Mouse (Mus musculus) midbrain, embryonic 10.5 days (tissue): ENCODE measurements around the gene Gm4871. TPM values are rescaled to one million over a fixed set of nuclear protein-coding genes. Genes with fewer than 3 reads are reported as not detected.
A peak's percentile ranks its signal among the peaks of the same experiment; 100 is the strongest.
"Not testable (repeated sequence)": the region's sequence is repeated elsewhere in the genome, so short reads cannot be mapped to it uniquely, and the experiment has no call there.

Experiments
- DNase-seq: peaks from one replicate; pipeline ENCODE4 v3.0.0-alpha.2; 2017; ENCODE audit warnings: low spot score
- H3K27ac ChIP-seq: fragments of 300-500 bp; sonication (generic); replicated peaks from 2 replicates; pipeline ENCODE4 v1.5.1; 2016; ENCODE audit warnings: mild to moderate bottlenecking
- H3K27me3 ChIP-seq: fragments of 300-500 bp; sonication (generic); 2 replicates; pipeline ENCODE4 v1.6.1; 2016; ENCODE audit warnings: low read depth, mild to moderate bottlenecking; ENCODE audit not compliant: poor library complexity, severe bottlenecking
- H3K36me3 ChIP-seq: fragments of 300-500 bp; sonication (generic); 2 replicates; pipeline ENCODE4 v1.6.1; 2016; ENCODE audit warnings: mild to moderate bottlenecking, moderate library complexity
- H3K4me1 ChIP-seq: fragments of 300-500 bp; sonication (generic); 2 replicates; pipeline ENCODE4 v1.6.1; 2016
- H3K4me3 ChIP-seq: fragments of 300-500 bp; sonication (generic); 2 replicates; pipeline ENCODE4 v1.5.1; 2016; ENCODE audit warnings: mild to moderate bottlenecking, moderate library complexity
- H3K9me3 ChIP-seq: fragments of 300-500 bp; sonication (generic); replicated peaks from 2 replicates; pipeline ENCODE4 v1.6.1; 2016; ENCODE audit warnings: mild to moderate bottlenecking
- WGBS: fragments of 180-500 bp; shearing (Covaris S2); methylation state at CpG from one replicate; pipeline ENCODE4 v1.1.7; 2016; 5-methylcytosine and 5-hydroxymethylcytosine counted together
- polyA plus RNA-seq: library from polyadenylated mRNA; unstranded; fragments of >200 nt; fragmentation: Nextera tagmentation; extraction: Ambion mirVana; gene quantifications from 2 replicates; pipeline ENCODE4 v1.2.1, GENCODE M21; 2016

Gene Gm4871
- polyA plus RNA-seq = not detected in 2 replicates

DNA sequence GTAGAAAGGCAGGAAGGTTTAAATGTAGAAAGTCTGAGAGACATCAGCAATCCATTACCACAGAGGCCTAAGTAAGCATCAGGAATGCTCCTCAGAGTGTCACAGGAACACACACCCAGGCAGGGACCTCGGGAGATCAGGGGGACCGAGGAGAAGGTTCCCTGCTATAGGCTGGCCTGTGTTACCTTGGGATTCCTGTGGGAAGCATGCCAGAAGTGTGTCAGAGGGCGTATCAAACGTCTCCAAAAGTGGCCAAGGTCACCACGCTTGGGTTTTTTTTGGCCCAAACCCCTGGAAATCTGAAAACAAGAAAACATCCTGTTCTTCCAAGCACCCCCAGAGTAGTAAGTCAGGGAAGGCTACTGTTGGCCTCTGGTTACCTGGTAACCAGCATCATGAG is at the start of gene Gm4871:
TSS of gene Gm4871 (minus strand) at position 364 of the 400 bp plus-strand sequence.
- WGBS = 70% methylated on average over 5 of the region's 5 CpGs
- not testable (repeated sequence) for H3K36me3 ChIP-seq, H3K27ac ChIP-seq, H3K27me3 ChIP-seq, H3K4me3 ChIP-seq, DNase-seq, H3K4me1 ChIP-seq, H3K9me3 ChIP-seq

DNA sequence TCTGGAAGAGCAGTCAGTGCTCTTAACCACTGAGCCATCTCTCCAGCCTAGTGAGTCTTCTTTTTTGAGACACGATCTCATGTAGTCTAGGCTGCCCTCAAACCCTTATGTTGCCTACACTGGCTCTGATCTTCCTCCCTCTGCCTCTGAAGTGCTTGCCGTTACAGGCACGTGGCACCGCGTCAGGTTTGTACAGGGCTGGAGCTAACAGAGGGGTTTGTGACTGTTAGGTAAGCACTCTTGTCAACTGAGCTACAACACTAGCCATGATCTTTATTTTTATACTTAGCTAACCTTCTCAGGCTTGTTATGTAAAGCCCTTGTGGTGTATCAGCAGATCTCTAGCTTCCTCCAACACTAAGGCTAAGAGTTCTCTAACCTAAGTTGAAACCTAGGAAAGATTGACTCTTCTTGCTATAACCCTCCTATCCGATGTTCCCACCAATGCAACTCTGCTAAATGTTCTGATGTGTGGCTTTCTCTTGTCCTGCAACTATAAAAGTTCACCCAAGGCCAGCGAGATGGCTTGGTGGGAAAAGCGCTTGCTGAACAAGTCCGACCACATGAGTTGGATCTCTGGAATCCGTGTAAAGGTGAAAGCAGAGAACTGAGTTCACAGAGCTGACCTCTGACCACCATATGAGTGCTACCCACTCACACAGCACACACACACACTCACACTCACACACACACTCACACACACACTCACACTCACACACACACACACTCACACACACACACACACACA is 49.5 kb upstream of the Gm4871 start:
- Histone ChIP-seq H3K36me3 (peaks cover 15% of the 10 kb centered on the region), H3K4me1 (peaks cover 13% of the 10 kb centered on the region), H3K27me3 (no peaks in the 10 kb centered on the region), H3K27ac (no peak overlapping the region), H3K4me3 (no peak overlapping the region), H3K9me3 (no peaks in the 10 kb centered on the region)
- DNase-seq = no peak
- 92% methylated on average over 10 of the region's 10 CpGs for WGBS

DNA sequence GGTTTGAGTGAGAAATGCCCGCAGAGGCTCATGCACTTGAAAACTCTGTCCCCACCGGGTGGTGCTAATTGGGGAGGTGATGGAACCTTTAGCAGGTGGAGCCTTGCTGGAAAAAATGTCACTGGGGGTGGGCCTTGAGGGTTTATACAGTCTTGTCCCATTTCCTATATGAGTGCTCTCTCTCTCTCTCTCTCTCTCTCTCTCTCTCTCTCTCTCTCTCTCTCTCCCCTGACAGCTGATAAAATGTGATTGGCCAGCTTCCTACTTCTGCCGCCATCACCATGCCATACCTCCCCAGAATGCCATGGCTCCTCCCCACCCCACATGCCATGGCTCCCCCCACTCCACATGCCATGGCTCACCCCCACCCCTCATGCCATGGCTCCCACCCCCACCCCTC is 42.5 kb upstream of the Gm4871 start:
- H3K4me1 ChIP-seq = no peaks in the 10 kb centered on the region

DNA sequence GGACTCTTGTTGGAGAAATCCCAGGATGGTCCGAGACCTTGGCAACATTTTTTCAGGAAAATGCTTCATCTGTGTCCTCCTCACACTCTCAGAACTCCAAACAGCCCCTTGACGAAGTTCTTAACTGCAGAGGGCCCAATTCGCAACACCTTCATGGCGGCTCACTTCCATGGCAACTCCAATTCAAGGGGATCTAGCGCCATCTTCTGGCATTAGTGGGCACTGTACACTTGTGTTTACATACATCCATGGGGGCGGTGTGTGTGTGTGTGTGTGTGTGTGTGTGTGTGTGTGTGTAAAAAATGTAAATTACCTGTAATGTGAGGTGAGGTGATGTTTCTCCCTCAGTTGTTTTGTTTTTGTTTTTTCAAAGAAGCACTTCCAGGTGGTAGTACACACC is 38.8 kb upstream of the Gm4871 start:
- Histone ChIP-seq H3K4me1 (no peaks in the 10 kb centered on the region), H3K27ac (no peak overlapping the region), H3K9me3 (no peaks in the 10 kb centered on the region), H3K4me3 (no peak overlapping the region), H3K36me3 (no peaks in the 10 kb centered on the region), H3K27me3 (no peaks in the 10 kb centered on the region)
- no peak for DNase-seq
- WGBS = 57% methylated on average over 6 of the region's 6 CpGs

More for the DNA sequence above, 42.5 kb upstream of the Gm4871 start:
- H3K27ac ChIP-seq = no peak overlapping the region
- 63% methylated on average over 3 of the region's 3 CpGs for WGBS
- DNase-seq = no peak
- H3K36me3 ChIP-seq = no peaks in the 10 kb centered on the region
- no peaks in the 10 kb centered on the region for H3K9me3 ChIP-seq
- H3K4me3 ChIP-seq = no peak overlapping the region
- H3K27me3 ChIP-seq = no peaks in the 10 kb centered on the region

DNA sequence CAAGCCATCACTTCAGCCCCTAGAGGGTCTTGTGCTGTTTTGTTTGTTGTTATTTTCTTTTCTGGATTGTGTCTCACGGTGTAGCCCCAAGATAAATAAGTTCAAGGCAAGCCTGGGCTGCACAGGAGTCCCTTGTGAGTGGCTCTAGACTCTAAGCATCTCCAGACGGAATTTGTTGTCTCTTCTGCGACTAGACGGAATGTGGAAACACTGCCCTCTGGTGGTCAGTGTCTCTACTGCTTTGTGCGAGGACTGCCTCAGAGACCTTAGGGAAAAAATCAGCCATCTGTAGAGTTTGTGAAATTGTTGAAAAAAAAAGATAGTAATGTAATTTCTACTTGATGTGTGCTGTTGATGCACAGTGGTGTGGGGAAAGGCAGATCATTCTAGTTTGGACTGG is 37.2 kb upstream of the Gm4871 start:
- no peaks in the 10 kb centered on the region for H3K4me1 ChIP-seq
- 3% methylated on average over 5 of the region's 5 CpGs for WGBS
- H3K27me3 ChIP-seq = no peaks in the 10 kb centered on the region
- no peaks in the 10 kb centered on the region for H3K9me3 ChIP-seq
- peak; percentile 68 for DNase-seq
- H3K27ac ChIP-seq = no peak overlapping the region
- H3K36me3 ChIP-seq = no peaks in the 10 kb centered on the region
- no peak overlapping the region for H3K4me3 ChIP-seq

DNA sequence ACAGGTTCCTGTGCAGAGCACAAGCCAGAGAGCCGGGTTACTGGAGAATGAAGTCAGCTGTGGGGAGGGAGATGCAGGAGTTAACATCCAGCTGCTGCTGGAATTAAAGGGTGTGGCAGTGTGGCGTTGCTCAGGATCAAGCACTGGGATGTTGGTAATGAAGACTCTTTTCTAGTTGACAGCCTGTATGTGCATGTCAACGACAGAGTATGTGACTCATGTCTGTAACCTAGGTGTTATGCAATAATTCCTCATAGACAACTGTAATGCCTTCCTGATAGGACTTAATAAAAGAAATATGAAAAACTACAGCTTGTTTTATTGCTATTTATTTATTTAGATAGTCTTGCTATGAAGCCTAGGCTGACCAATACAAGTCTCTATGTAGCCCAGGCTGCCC is 36.3 kb upstream of the Gm4871 start:
- Histone ChIP-seq H3K27ac (no peak overlapping the region), H3K9me3 (no peaks in the 10 kb centered on the region), H3K4me3 (no peak overlapping the region), H3K27me3 (no peaks in the 10 kb centered on the region), H3K36me3 (no peaks in the 10 kb centered on the region), H3K4me1 (no peaks in the 10 kb centered on the region)
- DNase-seq = no peak
- WGBS = 72% methylated on average over 3 of the region's 3 CpGs

DNA sequence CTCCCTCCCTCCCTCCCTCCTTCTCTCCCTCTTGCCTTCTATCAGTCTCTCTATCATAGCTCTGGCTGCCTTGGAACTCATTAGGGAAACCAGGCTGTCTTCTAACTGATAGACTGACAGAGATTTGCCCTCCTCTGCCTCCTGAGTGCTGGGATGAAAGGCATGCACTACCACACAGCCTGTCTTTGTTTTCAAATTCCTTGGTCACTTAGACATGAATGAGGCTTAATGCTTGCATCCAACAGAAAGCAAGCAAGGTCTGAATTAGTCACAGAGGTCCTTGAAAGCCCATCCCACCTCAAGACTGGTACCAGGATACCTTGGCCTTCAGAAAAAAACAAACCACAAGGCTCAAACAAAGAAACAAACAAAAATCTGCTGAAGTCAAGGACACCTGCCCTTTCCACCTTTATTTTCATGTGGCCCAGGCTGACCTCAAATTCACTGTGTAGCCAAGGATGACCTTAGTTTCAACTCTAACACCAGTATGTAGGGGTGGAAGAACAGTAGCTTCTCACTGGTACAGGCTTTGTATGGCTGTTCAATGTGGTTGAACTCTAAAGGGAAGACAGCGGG is 32.3 kb upstream of the Gm4871 start:
- no peak for DNase-seq
- Histone ChIP-seq H3K9me3 (no peaks in the 10 kb centered on the region), H3K4me1 (no peaks in the 10 kb centered on the region), H3K4me3 (no peak overlapping the region), H3K27me3 (no peaks in the 10 kb centered on the region), H3K27ac (no peak overlapping the region), H3K36me3 (no peaks in the 10 kb centered on the region)
- WGBS = 91% methylated on average over 1 of the region's 1 CpGs

DNA sequence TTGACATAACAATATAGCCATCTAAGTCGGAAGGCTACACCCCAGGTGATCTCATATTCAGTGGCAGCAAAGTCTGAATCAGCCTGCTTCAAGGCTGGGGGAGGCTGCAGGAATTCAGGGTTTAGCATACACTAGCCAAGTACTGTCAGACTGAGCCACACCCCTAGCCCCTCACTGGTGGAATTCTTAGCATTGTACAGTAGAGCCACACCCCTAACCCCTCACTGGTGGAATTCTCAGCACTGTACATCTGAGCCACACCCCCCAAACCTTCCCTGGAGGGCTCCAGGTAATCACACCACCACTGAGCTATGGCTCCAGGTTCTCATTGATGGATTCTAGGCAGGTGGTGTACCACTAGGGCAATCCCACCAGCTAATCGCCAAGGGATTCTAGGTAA is 27.0 kb upstream of the Gm4871 start:
- Histone ChIP-seq H3K27me3 (no peaks in the 10 kb centered on the region), H3K27ac (no peak overlapping the region), H3K36me3 (no peaks in the 10 kb centered on the region), H3K4me1 (no peaks in the 10 kb centered on the region), H3K9me3 (no peaks in the 10 kb centered on the region), H3K4me3 (no peak overlapping the region)
- 74% methylated on average over 2 of the region's 2 CpGs for WGBS
- no peak for DNase-seq

DNA sequence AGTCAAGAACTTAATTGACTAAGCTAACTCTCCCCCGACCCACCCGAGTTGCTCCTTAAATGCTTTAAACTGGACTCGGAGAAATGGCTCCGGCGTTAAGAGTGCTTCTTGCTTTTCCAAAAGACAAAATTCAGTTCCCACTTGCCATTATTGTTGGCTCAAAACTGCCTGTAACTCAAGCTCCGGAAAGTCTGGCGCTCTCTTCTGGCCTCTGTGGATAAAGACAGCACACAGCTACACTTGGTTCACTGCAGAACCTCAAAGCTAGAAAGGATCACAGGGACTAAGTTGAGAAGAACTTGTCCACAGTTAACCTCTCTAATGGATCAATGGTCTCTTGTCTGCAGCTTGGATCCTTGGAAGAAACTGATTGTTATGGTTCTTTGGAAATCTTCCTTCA is 26.2 kb upstream of the Gm4871 start:
- no peaks in the 10 kb centered on the region for H3K9me3 ChIP-seq
- 89% methylated on average over 7 of the region's 7 CpGs for WGBS
- H3K27ac ChIP-seq = no peak overlapping the region
- no peak for DNase-seq
- no peaks in the 10 kb centered on the region for H3K36me3 ChIP-seq
- no peak overlapping the region for H3K4me3 ChIP-seq
- H3K27me3 ChIP-seq = no peaks in the 10 kb centered on the region
- no peaks in the 10 kb centered on the region for H3K4me1 ChIP-seq

DNA sequence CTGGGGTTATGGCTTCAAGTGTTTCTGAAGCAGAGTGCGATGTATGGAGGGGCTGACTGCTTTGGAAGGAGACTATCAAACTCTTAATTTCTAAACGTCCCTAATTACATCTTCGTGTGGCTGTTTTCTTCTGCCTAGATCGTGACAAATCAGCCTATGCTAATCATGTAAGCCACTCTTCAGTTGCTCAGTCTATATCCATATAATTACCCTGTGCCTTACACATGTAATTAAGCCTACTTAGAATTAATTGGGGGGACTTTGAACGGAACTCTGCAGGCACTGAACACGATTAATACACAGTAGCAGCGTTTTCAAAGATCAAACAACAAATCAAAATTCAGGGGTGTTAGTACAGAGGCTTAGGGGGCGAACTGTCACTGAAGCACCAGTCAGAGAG is 25.4 kb upstream of the Gm4871 start:
- H3K27ac ChIP-seq = no peak overlapping the region
- DNase-seq = no peak
- H3K4me1 ChIP-seq = no peaks in the 10 kb centered on the region
- 91% methylated on average over 8 of the region's 8 CpGs for WGBS
- H3K27me3 ChIP-seq = no peaks in the 10 kb centered on the region
- H3K9me3 ChIP-seq = no peaks in the 10 kb centered on the region
- no peak overlapping the region for H3K4me3 ChIP-seq
- no peaks in the 10 kb centered on the region for H3K36me3 ChIP-seq

DNA sequence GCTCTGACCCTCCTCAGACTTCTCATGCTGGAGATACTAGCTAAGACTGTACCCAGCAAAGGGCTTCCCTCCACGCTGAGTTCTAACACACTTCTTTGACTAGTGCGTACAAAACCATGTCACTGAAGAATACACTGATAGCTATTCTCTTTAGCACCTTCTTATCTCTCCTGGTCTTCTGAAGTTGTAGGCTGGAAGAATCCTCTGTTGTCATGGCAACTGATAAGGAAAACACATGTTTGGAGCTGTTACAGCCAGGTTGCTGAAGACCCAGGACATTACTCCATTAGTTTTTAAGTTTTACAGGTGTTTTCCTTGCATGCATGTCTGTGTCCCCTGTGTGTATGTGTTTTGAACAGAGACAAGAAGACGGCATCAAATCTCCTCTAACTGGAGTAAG is 21.6 kb upstream of the Gm4871 start:
- H3K4me3 ChIP-seq, H3K9me3 ChIP-seq, H3K27ac ChIP-seq, H3K4me1 ChIP-seq, H3K27me3 ChIP-seq, H3K36me3 ChIP-seq, DNase-seq: not testable (repeated sequence)
- 84% methylated on average over 3 of the region's 3 CpGs for WGBS

DNA sequence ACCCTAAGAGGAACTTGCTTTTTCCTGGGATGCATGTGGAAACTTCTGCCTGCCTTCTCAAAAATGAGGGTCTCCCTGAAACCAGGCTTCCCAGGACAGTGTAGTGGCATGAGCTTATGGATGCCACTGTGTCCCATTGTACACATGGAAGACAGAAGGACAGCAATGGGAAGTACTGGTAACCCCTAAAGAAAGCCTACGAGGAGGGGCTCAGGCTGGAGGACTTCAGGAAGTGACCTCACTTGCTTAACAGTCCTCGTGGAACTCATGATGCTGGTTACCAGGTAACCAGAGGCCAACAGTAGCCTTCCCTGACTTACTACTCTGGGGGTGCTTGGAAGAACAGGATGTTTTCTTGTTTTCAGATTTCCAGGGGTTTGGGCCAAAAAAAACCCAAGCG is 10.1 kb upstream of the Gm4871 start, which contains the start of gene 1700018F24Rik:
TSS of gene 1700018F24Rik (plus strand) at position 301 of the 400 bp plus-strand sequence.
- 83% methylated on average over 3 of the region's 3 CpGs for WGBS
- H3K4me3 ChIP-seq, H3K27ac ChIP-seq, H3K4me1 ChIP-seq, DNase-seq, H3K27me3 ChIP-seq, H3K36me3 ChIP-seq, H3K9me3 ChIP-seq: not testable (repeated sequence)

DNA sequence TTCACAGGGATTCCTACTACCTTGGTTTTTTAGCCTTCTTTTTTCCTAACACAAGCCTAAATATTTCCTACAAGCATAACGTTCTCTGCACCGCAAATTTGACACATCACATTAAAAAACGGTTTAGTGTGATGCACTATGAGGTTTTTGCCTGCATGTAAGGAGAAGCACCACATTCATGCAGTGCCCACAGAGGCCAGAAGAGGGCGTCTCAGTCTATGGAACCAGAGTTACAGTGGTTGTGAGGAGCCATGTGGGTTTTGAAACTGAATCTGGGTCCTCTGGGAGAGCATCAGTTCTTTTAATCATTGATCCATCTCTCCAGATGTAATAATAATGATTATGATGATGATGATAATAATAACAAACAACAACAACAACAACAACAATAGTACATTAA is 9.1 kb upstream of the Gm4871 start:
- peak; percentile 19 for DNase-seq
- H3K4me3 ChIP-seq = no peak overlapping the region
- no peaks in the 10 kb centered on the region for H3K9me3 ChIP-seq
- no peaks in the 10 kb centered on the region for H3K36me3 ChIP-seq
- H3K4me1 ChIP-seq = no peaks in the 10 kb centered on the region
- no peaks in the 10 kb centered on the region for H3K27me3 ChIP-seq
- 44% methylated on average over 4 of the region's 4 CpGs for WGBS
- H3K27ac ChIP-seq = no peak overlapping the region
